Mouse (Mus musculus): Measurements from ENCODE around the gene Ppp1r35.

Gene Ppp1r35

GRCm38 (mm10) chr5:137826421-137826820 is 47.8 kb downstream of the Ppp1r35 start:
- no peak for DNase-seq (ENCODE audit: low spot score)

GRCm38 (mm10) chr5:137828694-137829093 is 50.0 kb downstream of the Ppp1r35 start:
- DNase-seq (ENCODE audit: low spot score): no peak
